Mouse (Mus musculus) ES-Bruce4 (cell line): ENCODE measurements at regions not wholly inside any gene's neighbourhood (a gene's known extent, or its start where the extent isn't known, plus 50 kb on each side); places are given as distances from the start of the nearest gene placed in this dataset.

Experiments
- CTCF ChIP-seq: IDR thresholded peaks from one replicate; pipeline ENCODE4 v1.8.1; 2011; ENCODE audit warnings: low read depth, low read length
- EP300 ChIP-seq: IDR thresholded peaks from 2 replicates; pipeline ENCODE4 v1.6.1; 2011; ENCODE audit warnings: low read depth, low read length; ENCODE audit not compliant: insufficient read depth
- POLR2A ChIP-seq: IDR thresholded peaks from one replicate; pipeline ENCODE4 v1.8.1; 2011; ENCODE audit warnings: low read length; ENCODE audit not compliant: insufficient read depth

GRCm38 (mm10) chr2:128473241-128473954 is 117.6 kb upstream of the Spdye4c start:
- TF ChIP-seq POLR2A, result no peak
- no peak for TF ChIP-seq CTCF
- TF ChIP-seq EP300, result no peak
